Mouse (Mus musculus): ENCODE results near the gene Gm28305.
A peak's percentile ranks its signal among the peaks of the same experiment; 100 is the strongest.

The Gm28305 gene

DNA sequence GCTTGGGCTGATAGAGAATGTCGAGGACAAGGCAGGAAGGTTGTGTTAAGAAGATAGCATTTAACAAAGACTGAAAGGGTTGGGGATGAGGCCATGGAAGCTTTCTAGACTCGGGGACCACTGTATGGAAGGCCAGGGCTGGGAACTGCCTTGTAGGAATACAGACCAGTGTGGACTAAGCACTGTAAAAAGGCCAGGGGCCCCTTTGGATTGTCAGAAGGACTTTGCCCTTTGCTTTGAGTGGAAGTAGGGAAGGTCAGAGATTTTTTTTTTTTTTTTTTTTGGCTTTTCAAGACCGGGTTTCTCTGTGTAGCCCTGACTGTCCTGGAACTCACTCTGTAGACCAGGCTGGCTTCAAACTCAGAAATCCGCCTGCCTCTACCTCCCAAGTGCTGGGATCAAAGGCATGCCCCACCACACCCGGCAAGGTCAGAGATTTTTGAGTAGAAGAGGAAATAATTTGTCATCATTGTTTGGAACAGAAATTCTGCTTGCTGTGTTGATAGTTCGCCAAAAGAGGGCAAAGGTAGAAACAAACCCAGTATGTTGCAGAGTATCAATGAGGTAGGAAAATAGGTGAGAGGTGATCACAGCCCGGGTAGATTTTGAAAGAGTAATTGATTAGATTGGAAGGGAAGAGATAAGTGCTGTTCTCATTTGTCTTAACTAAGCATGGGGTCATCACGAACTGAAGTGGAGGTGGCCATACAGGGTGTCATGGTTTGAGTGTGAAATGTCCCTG, 30.6 kb downstream of the Gm28305 start:
- no peak for DNase-seq

GRCm38 (mm10) chr9:104075808-104076207, 35.3 kb downstream of the Gm28305 start:
- DNase-seq: no peak

- no peak for DNase-seq
Measured at GRCm38 (mm10) chr9:104078780-104079179, 38.3 kb downstream of the Gm28305 start.

- DNase-seq: peak; percentile 63
Measured at GRCm38 (mm10) chr9:104079379-104079778, 38.9 kb downstream of the Gm28305 start.

DNA sequence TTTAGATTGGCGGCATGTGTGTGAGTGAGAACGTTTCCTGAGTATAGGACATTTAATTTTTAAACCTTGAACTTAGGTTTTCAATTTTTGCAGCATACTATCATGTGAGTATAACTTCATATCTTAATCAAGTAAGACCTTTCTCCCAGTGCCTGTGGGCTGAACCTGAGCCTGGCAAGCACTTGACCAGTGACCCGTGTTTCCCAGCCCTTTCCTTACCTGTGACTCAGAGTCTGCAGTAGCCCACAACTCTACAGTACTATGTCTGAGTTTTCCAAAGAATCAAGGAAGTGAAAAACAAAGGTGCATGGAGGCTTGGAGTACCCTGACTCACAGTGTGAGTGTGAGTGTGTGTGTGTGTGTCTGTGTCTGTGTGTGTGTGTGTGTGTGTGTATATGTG, 39.6 kb downstream of the Gm28305 start:
- no peak for DNase-seq

- DNase-seq: no peak
Measured at GRCm38 (mm10) chr9:104085730-104086429, 45.4 kb downstream of the Gm28305 start.

GRCm38 (mm10) chr9:104088555-104088954, 48.1 kb downstream of the Gm28305 start:
- DNase-seq: peak; percentile 51

DNA sequence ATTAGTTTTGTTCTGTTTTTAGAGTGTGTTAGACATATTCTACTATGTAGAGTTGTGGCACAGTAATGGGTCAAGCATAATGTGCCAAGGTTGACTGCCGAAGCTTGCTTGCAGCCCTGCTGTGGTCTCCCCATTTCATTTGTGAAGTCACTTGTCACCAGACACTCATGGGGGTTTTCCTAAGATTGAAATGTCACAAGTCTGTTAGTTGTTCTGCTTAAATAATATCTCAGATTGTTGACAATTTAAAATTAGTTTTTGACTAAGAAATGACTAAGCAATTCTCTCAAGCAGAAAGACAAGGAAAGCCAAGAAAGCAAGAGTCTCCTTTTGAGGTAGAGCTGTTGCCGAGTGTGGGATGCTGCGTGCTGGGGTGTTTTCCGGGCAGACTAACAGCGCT, 52.5 kb downstream of the Gm28305 start:
- DNase-seq: no peak

DNA sequence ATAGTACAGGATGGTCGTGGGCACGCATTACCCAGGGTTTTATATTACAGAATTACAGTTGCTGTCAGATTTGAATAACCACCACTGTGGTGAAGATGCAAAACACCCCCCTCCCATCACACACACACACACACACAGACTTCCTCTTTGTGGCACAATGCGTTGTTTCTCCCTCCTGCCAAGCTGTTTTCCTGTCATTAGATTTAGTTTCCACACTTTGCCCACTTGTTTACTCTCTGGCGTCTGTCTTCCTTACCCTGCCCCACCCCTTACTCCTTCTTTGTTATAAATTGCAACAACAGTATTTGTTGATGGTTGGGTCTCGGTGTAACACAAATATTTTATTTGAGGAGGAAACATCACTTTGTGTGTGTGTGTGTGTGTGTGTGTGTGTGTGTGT, 57.8 kb downstream of the Gm28305 start:
- no peak for DNase-seq

DNA sequence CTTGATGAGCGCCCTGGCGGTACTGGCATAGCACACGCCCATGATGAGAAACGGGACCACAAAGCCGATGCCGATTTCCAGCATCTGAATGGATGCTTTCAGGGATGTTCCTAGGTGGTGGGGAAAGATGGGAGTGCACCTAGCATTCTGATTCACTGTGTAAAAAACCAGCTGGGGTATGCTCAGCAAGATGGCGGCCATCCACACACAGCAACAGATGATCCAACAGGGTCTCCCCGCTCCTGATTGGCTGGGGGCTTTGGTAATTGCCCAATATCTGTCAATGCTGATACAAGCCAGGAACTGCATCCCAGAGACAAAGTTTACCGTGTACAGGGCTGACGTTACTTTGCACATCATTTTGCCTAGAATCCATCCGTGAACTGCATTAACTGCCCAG, 58.6 kb downstream of the Gm28305 start:
- DNase-seq: no peak

- DNase-seq: peak; percentile 43
Measured at GRCm38 (mm10) chr9:104100822-104101221, 60.4 kb downstream of the Gm28305 start.

DNA sequence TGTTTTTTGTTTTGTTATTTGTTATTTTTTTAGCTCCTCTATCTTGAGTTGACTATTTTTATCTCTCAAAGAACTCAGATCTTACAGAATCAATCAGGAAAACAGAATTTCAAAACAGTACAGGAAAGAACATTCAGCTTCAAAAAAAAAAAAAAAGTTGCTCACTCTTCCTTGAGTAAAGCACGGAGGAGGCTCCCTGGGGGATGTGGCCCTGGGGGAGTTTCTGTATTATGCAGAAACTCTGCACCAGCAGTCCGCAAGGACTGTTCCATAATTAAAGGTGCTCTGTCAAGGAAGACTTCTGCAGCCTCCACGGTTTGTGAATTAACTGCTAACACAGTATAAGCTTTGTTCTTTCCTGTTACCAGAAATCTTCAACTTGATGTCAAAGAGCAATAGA, 61.0 kb downstream of the Gm28305 start:
- DNase-seq: peak; percentile 38

DNA sequence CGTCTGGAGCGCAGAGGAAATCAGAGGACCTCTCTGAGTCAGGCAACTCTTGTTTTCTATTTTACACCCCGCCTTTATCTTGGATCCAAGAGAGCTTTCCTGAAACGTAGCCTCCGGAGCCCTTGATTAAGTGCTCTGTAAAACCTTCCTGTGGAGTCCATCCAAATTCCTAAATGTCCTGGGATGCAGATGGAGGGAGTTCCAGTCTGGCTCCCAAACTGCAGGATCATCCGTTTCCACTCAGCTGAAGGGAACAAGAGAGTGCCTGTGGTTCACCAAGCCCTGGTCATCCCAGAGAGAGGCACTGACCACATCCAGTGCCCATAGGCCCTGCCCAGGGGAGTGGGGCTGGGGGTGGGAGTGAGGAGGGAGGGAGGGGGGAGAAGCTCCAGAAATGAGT, 61.8 kb downstream of the Gm28305 start:
- DNase-seq: no peak

DNA sequence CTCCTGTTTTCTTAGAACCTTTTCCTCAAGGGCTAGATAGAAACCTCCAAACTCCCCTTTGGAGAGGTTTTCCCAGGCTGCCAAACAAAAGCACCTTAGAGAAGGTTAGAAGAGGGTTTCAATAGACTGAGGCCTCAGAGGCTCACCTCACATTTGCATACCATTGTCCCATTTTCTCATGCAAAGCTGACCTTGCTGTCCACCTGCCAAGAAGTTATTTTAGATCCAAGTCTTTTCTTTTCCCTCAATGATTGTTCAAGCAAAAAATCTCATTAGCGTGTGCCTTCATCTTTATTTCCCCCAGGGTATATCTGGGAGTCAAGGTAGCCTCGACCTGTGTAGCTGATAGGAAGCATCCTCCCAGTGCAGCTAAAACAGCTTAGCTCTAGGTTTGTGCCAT, 62.4 kb downstream of the Gm28305 start:
- no peak for DNase-seq

DNA sequence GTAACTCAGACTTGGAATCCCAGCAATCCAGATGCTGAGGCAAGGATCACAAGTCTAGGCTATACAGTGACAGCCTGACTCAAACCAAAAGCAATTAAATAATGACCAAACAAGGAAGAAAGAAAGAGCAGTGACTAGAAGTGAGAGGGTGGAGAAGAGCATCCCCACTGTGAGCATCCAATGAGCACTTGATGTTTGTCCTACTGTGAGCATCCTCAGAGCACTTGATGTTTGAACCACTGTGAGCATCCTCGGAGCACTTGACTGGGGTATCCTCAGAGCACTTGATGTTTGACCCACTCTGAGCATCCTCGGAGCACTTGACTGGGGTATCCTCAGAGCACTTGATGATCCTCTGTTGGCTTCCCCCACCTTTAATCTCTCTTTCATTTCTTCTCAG, 64.5 kb downstream of the Gm28305 start:
- DNase-seq: no peak

- DNase-seq: no peak
Measured at GRCm38 (mm10) chr9:104106930-104107329, 66.5 kb downstream of the Gm28305 start.

- no peak for DNase-seq
Measured at GRCm38 (mm10) chr9:104107482-104107881, 67.0 kb downstream of the Gm28305 start.

DNA sequence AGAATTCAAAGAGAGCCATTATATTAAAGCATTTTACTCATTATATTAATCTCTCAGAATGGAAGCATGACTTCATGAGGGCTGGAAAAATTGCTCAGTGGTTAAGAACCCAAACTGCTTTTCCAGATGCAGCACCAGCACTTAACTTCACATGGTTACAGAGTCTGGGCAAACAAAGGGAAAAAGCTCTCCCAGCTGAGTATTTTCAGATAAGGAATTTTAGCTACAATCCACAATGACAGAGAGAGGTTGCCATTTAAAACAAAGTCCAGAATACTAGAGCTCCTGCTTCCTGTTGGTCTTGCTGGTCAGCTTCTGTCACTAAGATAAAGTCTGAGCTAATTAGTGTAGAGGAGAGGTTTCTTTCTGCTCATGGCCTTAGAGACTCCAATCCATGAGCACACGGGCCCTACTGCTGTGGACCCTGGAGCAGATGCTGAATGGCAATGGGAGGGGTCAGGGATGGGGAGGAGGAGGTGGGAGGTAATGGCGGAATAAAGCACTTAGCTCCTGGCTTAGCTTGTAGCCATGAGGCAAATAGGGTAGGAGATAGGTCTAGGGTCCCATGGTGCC, 68.2 kb downstream of the Gm28305 start:
- DNase-seq: no peak

DNA sequence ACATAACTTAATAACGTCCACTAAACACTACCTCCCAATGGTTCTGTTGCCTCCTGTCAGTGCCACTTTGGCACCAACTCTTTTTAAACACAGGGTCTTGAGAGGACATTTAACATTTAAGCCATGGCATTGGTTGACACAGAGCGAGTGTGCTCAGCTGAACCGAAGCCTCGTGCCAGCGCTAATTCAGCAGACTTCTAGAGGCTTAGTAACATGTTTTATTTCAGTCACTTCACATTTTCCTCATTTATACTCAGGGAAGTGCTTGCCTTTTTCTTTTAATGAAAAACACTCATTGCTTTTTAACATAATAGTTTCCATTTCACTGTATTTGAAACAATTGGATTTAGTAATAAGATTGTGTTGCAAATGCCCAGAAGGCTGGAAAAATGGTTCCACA, 68.7 kb downstream of the Gm28305 start:
- DNase-seq: no peak

- DNase-seq: no peak
Measured at GRCm38 (mm10) chr9:104123101-104123500, 82.6 kb downstream of the Gm28305 start.

GRCm38 (mm10) chr9:104123622-104124021, 83.2 kb downstream of the Gm28305 start:
- peak; percentile 29 for DNase-seq
